Mouse (Mus musculus) stomach, embryonic 15.5 days (tissue): Measurements from ENCODE around the gene Vps13a. TPM values are rescaled to one million over a fixed set of nuclear protein-coding genes. Genes with fewer than 3 reads are reported as not detected.
"Not testable (repeated sequence)": the region's sequence is repeated elsewhere in the genome, so short reads cannot be mapped to it uniquely, and the experiment has no call there.

Source experiments
- ATAC-seq: fragments of 200-750 bp; cut with Nextera tagmentation; 2 replicates; pipeline ENCODE4 v1.8.0; 2017; ENCODE audit warnings: low read depth, moderate number of reproducible peaks, moderate TSS enrichment; ENCODE audit not compliant: insufficient read depth, low FRiP score
- H3K27ac ChIP-seq: fragments of 300-500 bp; sonication (generic); 2 replicates; pipeline ENCODE4 v1.5.1; 2015; ENCODE audit warnings: mild to moderate bottlenecking, inconsistent platforms
- H3K27me3 ChIP-seq: fragments of 300-500 bp; sonication (generic); replicated peaks from 2 replicates; pipeline ENCODE4 v1.6.1; 2015; ENCODE audit warnings: inconsistent platforms
- H3K36me3 ChIP-seq: fragments of 300-500 bp; sonication (generic); 2 replicates; pipeline ENCODE4 v1.6.1; 2015; ENCODE audit warnings: inconsistent platforms
- H3K4me1 ChIP-seq: fragments of 300-500 bp; sonication (generic); 2 replicates; pipeline ENCODE4 v1.6.1; 2015; ENCODE audit warnings: inconsistent platforms
- H3K4me2 ChIP-seq: fragments of 300-500 bp; sonication (generic); 2 replicates; pipeline ENCODE4 v1.6.1; 2015; ENCODE audit warnings: mild to moderate bottlenecking, inconsistent platforms
- H3K4me3 ChIP-seq: fragments of 300-500 bp; sonication (generic); replicated peaks from 2 replicates; pipeline ENCODE4 v1.5.1; 2015; ENCODE audit warnings: inconsistent platforms
- H3K9ac ChIP-seq: fragments of 300-500 bp; sonication (generic); 2 replicates; pipeline ENCODE4 v1.6.1; 2015; ENCODE audit warnings: inconsistent platforms
- H3K9me3 ChIP-seq: fragments of 300-500 bp; sonication (generic); 2 replicates; pipeline ENCODE4 v1.6.1; 2016; ENCODE audit warnings: inconsistent platforms
- WGBS: fragments of 180-500 bp; shearing (Covaris S2); methylation state at CpG from one replicate; pipeline ENCODE4 v1.1.7; 2015; 5-methylcytosine and 5-hydroxymethylcytosine counted together
- polyA plus RNA-seq: library from polyadenylated mRNA; unstranded; fragments of >200 nt; fragmentation: Nextera tagmentation; extraction: Ambion mirVana; gene quantifications from 2 replicates; pipeline ENCODE4 v1.2.1, GENCODE M21; 2015

Gene Vps13a
- polyA plus RNA-seq, 1 experiment from 2014 or later = 11.2 TPM

- no peak overlapping the region for H3K4me3 ChIP-seq
- no peaks in the 10 kb centered on the region for H3K27me3 ChIP-seq
- no peaks in the 10 kb centered on the region for H3K4me1 ChIP-seq
- no peak overlapping the region for H3K27ac ChIP-seq
- ATAC-seq = no peak
- 17% methylated on average over 3 of the region's 3 CpGs for WGBS
- H3K4me2 ChIP-seq = no peak overlapping the region
- no peak overlapping the region for H3K9ac ChIP-seq
- H3K36me3 ChIP-seq = no peaks in the 10 kb centered on the region
- no peaks in the 10 kb centered on the region for H3K9me3 ChIP-seq
Observed at GRCm38 (mm10) chr19:16784879-16785278, 4.1 kb upstream of the Vps13a start.

DNA sequence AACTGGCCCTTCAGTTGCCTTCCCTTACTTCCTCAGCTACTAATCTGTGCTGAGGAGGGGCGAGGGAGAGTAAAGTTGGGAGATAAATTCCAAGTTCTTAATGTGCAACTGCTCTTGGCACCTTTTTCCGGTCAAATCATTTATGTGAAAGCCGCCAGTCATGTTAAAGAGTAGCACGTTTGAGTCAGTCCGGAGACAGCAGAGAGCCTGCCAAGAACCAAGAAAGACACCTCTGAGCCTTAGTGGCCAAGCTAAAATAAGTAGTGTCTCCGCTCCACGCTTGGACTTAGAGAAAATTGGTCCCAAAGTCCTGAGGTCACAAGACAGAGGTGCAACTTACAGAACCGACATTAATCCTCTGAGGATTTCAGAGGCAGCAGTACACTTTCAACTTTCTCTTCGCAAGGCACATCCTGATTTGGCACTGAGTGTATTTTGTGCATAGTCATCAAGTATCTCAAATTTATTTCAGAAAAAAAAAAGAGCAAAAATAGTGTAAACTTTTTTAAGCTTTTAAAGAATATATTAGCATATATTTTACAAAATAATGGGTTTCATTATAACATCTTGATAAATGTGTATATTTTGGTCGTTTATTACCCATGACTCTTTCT is 780 bp upstream of the Vps13a start:
- ATAC-seq = no peak
- 0 out of 2 replicates have a peak, but pooled peaks cover 3% of the 10 kb centered on the region for H3K4me1 ChIP-seq
- H3K27me3 ChIP-seq = no peaks in the 10 kb centered on the region
- peak overlapping the region; percentile 83 for H3K4me2 ChIP-seq
- WGBS = 12% methylated on average over 10 of the region's 10 CpGs
- no peak overlapping the region for H3K27ac ChIP-seq
- no peaks in the 10 kb centered on the region for H3K9me3 ChIP-seq
- peak overlapping the region; percentile 56 for H3K4me3 ChIP-seq
- peak overlapping the region; percentile 56 for H3K9ac ChIP-seq
- no peaks in the 10 kb centered on the region for H3K36me3 ChIP-seq

- Histone ChIP-seq H3K9me3 (no peaks in the 10 kb centered on the region), H3K4me1 (0 out of 2 replicates have a peak, but pooled peaks cover 3% of the 10 kb centered on the region), H3K27ac (no peak overlapping the region), H3K4me2 (peak overlapping the region; percentile 83), H3K9ac (peak overlapping the region; percentile 24), H3K36me3 (no peaks in the 10 kb centered on the region), H3K27me3 (no peaks in the 10 kb centered on the region), H3K4me3 (peak overlapping the region; percentile 56)
- WGBS = under 1% methylated on average over 54 of the region's 55 CpGs
- peak; percentile 54; the same call in 1 of the 2 replicates for ATAC-seq
Observed at GRCm38 (mm10) chr19:16780251-16780783, 416 bp downstream of the Vps13a start.

- H3K27me3 ChIP-seq = no peaks in the 10 kb centered on the region
- peak overlapping the region; percentile 24; the same call in 1 of the 2 replicates for H3K9ac ChIP-seq
- ATAC-seq = no peak
- H3K4me2 ChIP-seq = peak overlapping the region; percentile 83
- 14% methylated on average over 8 of the region's 8 CpGs for WGBS
- H3K36me3 ChIP-seq = no peaks in the 10 kb centered on the region
- 0 out of 2 replicates have a peak, but pooled peaks cover 3% of the 10 kb centered on the region for H3K4me1 ChIP-seq
- H3K4me3 ChIP-seq = peak overlapping the region; percentile 56
- no peaks in the 10 kb centered on the region for H3K9me3 ChIP-seq
- no peak overlapping the region for H3K27ac ChIP-seq
Observed at GRCm38 (mm10) chr19:16779786-16780185, 947 bp downstream of the Vps13a start.

DNA sequence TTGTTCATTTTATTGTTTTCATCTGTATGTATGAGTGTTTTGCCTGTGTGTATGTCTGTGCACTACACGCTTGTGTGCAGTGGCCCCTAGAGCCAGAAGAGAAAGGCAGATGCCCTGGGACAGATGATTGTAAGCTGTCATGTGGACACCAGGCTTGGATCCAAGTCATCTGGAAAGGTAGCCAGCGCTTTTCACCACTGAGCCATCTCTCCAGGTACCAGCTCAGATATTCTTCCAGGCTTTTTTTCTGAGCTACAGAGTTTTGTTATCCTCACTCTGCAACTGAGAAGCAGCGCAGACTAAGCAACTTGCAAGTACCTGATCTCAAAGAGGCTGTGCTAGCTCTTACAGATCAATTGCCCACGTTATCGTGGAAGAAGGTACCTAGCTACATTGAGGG is 1.5 kb downstream of the Vps13a start:
- Histone ChIP-seq H3K27me3 (no peaks in the 10 kb centered on the region), H3K36me3 (no peaks in the 10 kb centered on the region), H3K27ac (no peak overlapping the region), H3K9ac (no peak overlapping the region), H3K4me2 (peak overlapping the region; percentile 16; the same call in 1 of the 2 replicates), H3K4me1 (0 out of 2 replicates have a peak, but pooled peaks cover 3% of the 10 kb centered on the region), H3K9me3 (no peaks in the 10 kb centered on the region), H3K4me3 (peak overlapping the region; percentile 13; the same call in 1 of the 2 replicates)
- 62% methylated on average over 5 of the region's 5 CpGs for WGBS
- ATAC-seq = no peak

- H3K27me3 ChIP-seq = no peaks in the 10 kb centered on the region
Observed at GRCm38 (mm10) chr19:16778578-16778977, 2.2 kb downstream of the Vps13a start.

GRCm38 (mm10) chr19:16777901-16778300 is 2.8 kb downstream of the Vps13a start:
- Histone ChIP-seq H3K4me2 (no peak overlapping the region), H3K36me3 (no peaks in the 10 kb centered on the region), H3K9ac (no peak overlapping the region), H3K9me3 (no peaks in the 10 kb centered on the region), H3K27ac (no peak overlapping the region), H3K27me3 (no peaks in the 10 kb centered on the region), H3K4me3 (no peak overlapping the region), H3K4me1 (0 out of 2 replicates have a peak, but pooled peaks cover 3% of the 10 kb centered on the region)
- ATAC-seq = no peak
- WGBS = 68% methylated on average over 3 of the region's 3 CpGs

More at GRCm38 (mm10) chr19:16778578-16778977, 2.2 kb downstream of the Vps13a start:
- WGBS = 70% methylated on average over 6 of the region's 6 CpGs
- no peak for ATAC-seq
- H3K9me3 ChIP-seq = no peaks in the 10 kb centered on the region
- no peak overlapping the region for H3K4me3 ChIP-seq
- no peak overlapping the region for H3K27ac ChIP-seq
- no peak overlapping the region for H3K9ac ChIP-seq
- no peak overlapping the region for H3K4me2 ChIP-seq
- 0 out of 2 replicates have a peak, but pooled peaks cover 3% of the 10 kb centered on the region for H3K4me1 ChIP-seq
- no peaks in the 10 kb centered on the region for H3K36me3 ChIP-seq

DNA sequence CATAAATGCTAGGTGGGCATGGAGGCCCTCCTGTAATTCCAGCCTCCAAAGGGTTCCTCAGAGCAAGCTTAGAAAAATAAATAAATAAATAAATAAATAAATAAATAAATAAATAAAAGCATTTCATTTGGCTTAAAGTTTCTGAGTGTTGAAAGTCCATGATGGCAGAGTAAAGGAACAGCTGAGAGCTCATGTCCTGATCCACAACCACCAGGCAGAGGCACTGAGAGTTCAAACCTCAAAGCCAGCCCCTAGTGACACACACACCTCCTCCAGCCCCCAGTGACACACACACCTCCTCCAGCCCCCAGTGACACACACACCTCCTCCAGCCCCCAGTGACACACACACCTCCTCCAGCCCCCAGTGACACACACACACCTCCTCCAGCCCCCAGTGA is 3.3 kb downstream of the Vps13a start:
- not testable (repeated sequence) for H3K4me2 ChIP-seq, ATAC-seq, H3K36me3 ChIP-seq, H3K9me3 ChIP-seq, H3K27me3 ChIP-seq, H3K4me1 ChIP-seq, H3K9ac ChIP-seq, H3K27ac ChIP-seq, H3K4me3 ChIP-seq

GRCm38 (mm10) chr19:16773237-16774016 is 7.3 kb downstream of the Vps13a start:
- H3K4me3 ChIP-seq = no peak overlapping the region
- H3K36me3 ChIP-seq = no peaks in the 10 kb centered on the region
- no peak overlapping the region for H3K27ac ChIP-seq
- no peaks in the 10 kb centered on the region for H3K4me1 ChIP-seq
- no peaks in the 10 kb centered on the region for H3K9me3 ChIP-seq
- no peaks in the 10 kb centered on the region for H3K27me3 ChIP-seq
- H3K9ac ChIP-seq = no peak overlapping the region
- no peak for ATAC-seq
- no peak overlapping the region for H3K4me2 ChIP-seq
- 56% methylated on average over 11 of the region's 11 CpGs for WGBS

GRCm38 (mm10) chr19:16767407-16767806 is 13.3 kb downstream of the Vps13a start:
- H3K4me3 ChIP-seq = no peak overlapping the region
- no peak overlapping the region for H3K27ac ChIP-seq
- no peak overlapping the region for H3K9ac ChIP-seq
- H3K27me3 ChIP-seq = no peaks in the 10 kb centered on the region
- 78% methylated on average over 2 of the region's 2 CpGs for WGBS
- no peaks in the 10 kb centered on the region for H3K4me1 ChIP-seq
- no peak overlapping the region for H3K4me2 ChIP-seq
- no peaks in the 10 kb centered on the region for H3K9me3 ChIP-seq
- no peak for ATAC-seq
- no peaks in the 10 kb centered on the region for H3K36me3 ChIP-seq

DNA sequence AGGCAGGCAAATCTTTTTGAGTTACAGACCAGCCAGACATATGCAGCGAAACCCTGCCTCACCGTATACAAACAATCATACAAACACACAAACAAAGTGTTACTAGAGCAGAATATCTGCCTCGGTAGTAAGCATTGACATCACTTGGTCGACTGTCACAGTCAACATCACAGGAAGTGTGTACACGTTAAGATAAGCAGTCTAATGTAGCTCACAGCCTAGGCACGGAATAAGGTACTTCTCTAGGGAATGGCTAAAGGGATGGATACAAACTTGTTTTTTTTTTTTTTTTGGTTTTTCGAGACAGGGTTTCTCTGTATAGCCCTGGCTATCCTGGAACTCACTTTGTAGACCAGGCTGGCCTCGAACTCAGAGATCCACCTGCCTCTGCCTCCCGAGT is 23.3 kb downstream of the Vps13a start:
- 85% methylated on average over 9 of the region's 9 CpGs for WGBS
- not testable (repeated sequence) for H3K4me1 ChIP-seq, H3K4me2 ChIP-seq, ATAC-seq, H3K9me3 ChIP-seq, H3K27me3 ChIP-seq, H3K36me3 ChIP-seq, H3K27ac ChIP-seq, H3K9ac ChIP-seq, H3K4me3 ChIP-seq

DNA sequence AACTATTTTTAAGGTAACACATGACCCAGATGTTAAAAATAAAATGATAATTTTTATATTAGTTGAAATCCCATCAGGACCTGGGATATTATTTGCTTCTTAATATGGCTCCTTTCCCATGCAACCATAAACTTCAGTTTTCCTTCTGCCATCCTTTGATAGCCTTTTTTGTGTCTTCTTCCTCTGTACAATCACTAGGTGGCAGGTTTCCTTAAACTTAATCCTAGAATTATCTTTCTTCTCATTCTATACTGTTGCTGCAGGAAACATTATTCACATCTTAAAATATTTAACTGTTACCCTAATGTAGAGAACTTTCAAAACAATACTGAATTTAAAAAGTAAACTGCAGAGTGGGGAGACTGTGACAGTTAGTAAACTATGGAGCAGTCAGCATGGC is 24.9 kb downstream of the Vps13a start:
- ATAC-seq = no peak
- no peak overlapping the region for H3K4me2 ChIP-seq
- H3K27me3 ChIP-seq = no peaks in the 10 kb centered on the region

More for the DNA sequence above, 24.9 kb downstream of the Vps13a start:
- Histone ChIP-seq H3K4me3 (no peak overlapping the region), H3K36me3 (no peaks in the 10 kb centered on the region), H3K4me1 (no peaks in the 10 kb centered on the region), H3K9me3 (no peaks in the 10 kb centered on the region), H3K9ac (no peak overlapping the region), H3K27ac (no peak overlapping the region)
